Mouse (Mus musculus): ENCODE results near the gene Pwp2.
A peak's percentile ranks its signal among the peaks of the same experiment; 100 is the strongest.

The Pwp2 gene

GRCm38 (mm10) chr10:78171057-78171456, 13.9 kb downstream of the Pwp2 start:
- DNase-seq (ENCODE audit: low spot score in 2 of 2) = no peak

- no peak for DNase-seq (ENCODE audit: low spot score in 2 of 2)
Measured at GRCm38 (mm10) chr10:78170445-78170844, 14.5 kb downstream of the Pwp2 start.

GRCm38 (mm10) chr10:78169281-78170042, 15.5 kb downstream of the Pwp2 start, which contains the start of gene D10Jhu81e:
Gene D10Jhu81e (minus strand): TSS chr10:78169782.
- peak; percentile 99 for DNase-seq (ENCODE audit: low spot score in 2 of 2)

GRCm38 (mm10) chr10:78168792-78169191, 16.2 kb downstream of the Pwp2 start:
- DNase-seq (ENCODE audit: low spot score in 2 of 2) = no peak

- no peak for DNase-seq (ENCODE audit: low spot score in 2 of 2)
Measured at GRCm38 (mm10) chr10:78167775-78168174, 17.2 kb downstream of the Pwp2 start.

GRCm38 (mm10) chr10:78167333-78167732, 17.6 kb downstream of the Pwp2 start:
- no peak for DNase-seq (ENCODE audit: low spot score in 2 of 2)

- no peak for DNase-seq (ENCODE audit: low spot score in 2 of 2)
Measured at GRCm38 (mm10) chr10:78165256-78166005, 19.5 kb downstream of the Pwp2 start.

GRCm38 (mm10) chr10:78164786-78165185, 20.2 kb downstream of the Pwp2 start:
- no peak for DNase-seq (ENCODE audit: low spot score in 2 of 2)

GRCm38 (mm10) chr10:78163923-78164322, 21.0 kb downstream of the Pwp2 start:
- DNase-seq (ENCODE audit: low spot score in 2 of 2) = peak; percentile 73 to 76

- DNase-seq (ENCODE audit: low spot score in 2 of 2) = no peak
Measured at GRCm38 (mm10) chr10:78163241-78163640, 21.7 kb downstream of the Pwp2 start.

- DNase-seq (ENCODE audit: low spot score in 2 of 2) = no peak
Measured at GRCm38 (mm10) chr10:78162646-78163045, 22.3 kb downstream of the Pwp2 start.

GRCm38 (mm10) chr10:78161096-78161495, 23.9 kb downstream of the Pwp2 start:
- no peak for DNase-seq (ENCODE audit: low spot score in 2 of 2)

GRCm38 (mm10) chr10:78160369-78161095, 24.4 kb downstream of the Pwp2 start:
- no peak for DNase-seq (ENCODE audit: low spot score in 2 of 2)

- peak; percentile 92 for DNase-seq (ENCODE audit: low spot score in 2 of 2)
Measured at GRCm38 (mm10) chr10:78159906-78160305, 25.0 kb downstream of the Pwp2 start.

- peak; percentile 45 to 63 for DNase-seq (ENCODE audit: low spot score in 2 of 2)
Measured at GRCm38 (mm10) chr10:78159252-78159878, 25.6 kb downstream of the Pwp2 start.

GRCm38 (mm10) chr10:78158041-78158440, 26.9 kb downstream of the Pwp2 start:
- DNase-seq (ENCODE audit: low spot score in 2 of 2) = no peak

GRCm38 (mm10) chr10:78156926-78157325, 28.0 kb downstream of the Pwp2 start:
- no peak for DNase-seq (ENCODE audit: low spot score in 2 of 2)

GRCm38 (mm10) chr10:78148834-78149766, 35.8 kb downstream of the Pwp2 start:
- no peak for DNase-seq (ENCODE audit: low spot score in 2 of 2)

- no peak for DNase-seq (ENCODE audit: low spot score in 2 of 2)
Measured at GRCm38 (mm10) chr10:78147908-78148441, 37.0 kb downstream of the Pwp2 start.

GRCm38 (mm10) chr10:78143727-78144505, 41.0 kb downstream of the Pwp2 start:
- peak; percentile 58 to 68 for DNase-seq (ENCODE audit: low spot score in 2 of 2)
